Mouse (Mus musculus) limb, embryonic 13.5 days (tissue): ENCODE measurements around the gene Anxa2. TPM values are rescaled to one million over a fixed set of nuclear protein-coding genes. Genes with fewer than 3 reads are reported as not detected.

Experiments
- ATAC-seq: fragments of 200-750 bp; cut with Nextera tagmentation; 2 replicates; pipeline ENCODE4 v1.8.0; 2017; ENCODE audit warnings: low read depth, moderate number of reproducible peaks, moderate TSS enrichment; ENCODE audit not compliant: low FRiP score
- H3K27ac ChIP-seq: fragments of 300-500 bp; sonication (generic); 2 replicates; pipeline ENCODE4 v1.5.1; 2015; ENCODE audit warnings: inconsistent platforms, mild to moderate bottlenecking, moderate library complexity
- H3K27me3 ChIP-seq: fragments of 300-500 bp; sonication (generic); 2 replicates; pipeline ENCODE4 v1.6.1; 2015; ENCODE audit warnings: mild to moderate bottlenecking, inconsistent platforms
- H3K36me3 ChIP-seq: fragments of 300-500 bp; sonication (generic); 2 replicates; pipeline ENCODE4 v1.6.1; 2015; ENCODE audit warnings: inconsistent platforms, mild to moderate bottlenecking, moderate library complexity
- H3K4me1 ChIP-seq: fragments of 300-500 bp; sonication (generic); 2 replicates; pipeline ENCODE4 v1.6.1; 2015; ENCODE audit warnings: inconsistent platforms
- H3K4me2 ChIP-seq: fragments of 300-500 bp; sonication (generic); replicated peaks from 2 replicates; pipeline ENCODE4 v1.6.1; 2015; ENCODE audit warnings: inconsistent platforms, mild to moderate bottlenecking, moderate library complexity
- H3K4me3 ChIP-seq: fragments of 300-500 bp; sonication (generic); 2 replicates; pipeline ENCODE4 v1.5.1; 2015; ENCODE audit warnings: moderate library complexity, mild to moderate bottlenecking, inconsistent platforms
- H3K9ac ChIP-seq: fragments of 300-500 bp; sonication (generic); 2 replicates; pipeline ENCODE4 v1.6.1; 2015; ENCODE audit warnings: mild to moderate bottlenecking, inconsistent platforms
- H3K9me3 ChIP-seq: fragments of 300-500 bp; sonication (generic); 2 replicates; pipeline ENCODE4 v1.6.1; 2016; ENCODE audit warnings: inconsistent platforms
- WGBS: fragments of 180-500 bp; shearing (Covaris S2); methylation state at CpG from one replicate; pipeline ENCODE4 v1.1.7; 2015; 5-methylcytosine and 5-hydroxymethylcytosine counted together
- polyA plus RNA-seq: library from polyadenylated mRNA; unstranded; fragments of >200 nt; fragmentation: Nextera tagmentation; extraction: Ambion mirVana; gene quantifications from 2 replicates; pipeline ENCODE4 v1.2.1, GENCODE M21; 2015

Anxa2 gene
- polyA plus RNA-seq, 1 experiment from 2014 or later: 735 TPM

DNA sequence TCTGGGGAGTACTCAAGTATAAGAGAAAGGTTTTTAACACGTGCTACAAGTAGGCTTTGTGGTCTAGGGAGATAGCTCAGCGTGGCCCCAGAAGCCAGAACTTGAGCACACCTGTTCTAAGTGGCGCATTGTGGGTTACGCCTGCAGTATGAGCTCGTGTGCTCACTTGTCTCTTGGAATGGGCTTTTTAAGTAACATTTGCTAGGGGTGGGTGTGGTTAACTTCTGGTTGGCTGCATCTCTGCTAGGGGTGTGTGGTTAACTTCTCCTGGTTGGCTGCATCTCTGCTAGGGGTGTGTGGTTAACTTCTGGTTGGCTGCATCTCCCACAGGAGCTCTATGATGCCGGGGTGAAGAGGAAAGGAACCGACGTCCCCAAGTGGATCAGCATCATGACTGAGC, 32.7 kb downstream of the Anxa2 start:
- Histone ChIP-seq H3K9me3 (no peaks in the 10 kb centered on the region), H3K4me2 (no peak overlapping the region), H3K27me3 (peaks cover 38% of the 10 kb centered on the region), H3K4me3 (no peak overlapping the region), H3K4me1 (0 out of 2 replicates have a peak, but pooled peaks cover 3% of the 10 kb centered on the region), H3K36me3 (peaks cover 92% of the 10 kb centered on the region), H3K9ac (no peak overlapping the region), H3K27ac (no peak overlapping the region)
- ATAC-seq: no peak
- 67% methylated on average over 8 of the region's 8 CpGs for WGBS

DNA sequence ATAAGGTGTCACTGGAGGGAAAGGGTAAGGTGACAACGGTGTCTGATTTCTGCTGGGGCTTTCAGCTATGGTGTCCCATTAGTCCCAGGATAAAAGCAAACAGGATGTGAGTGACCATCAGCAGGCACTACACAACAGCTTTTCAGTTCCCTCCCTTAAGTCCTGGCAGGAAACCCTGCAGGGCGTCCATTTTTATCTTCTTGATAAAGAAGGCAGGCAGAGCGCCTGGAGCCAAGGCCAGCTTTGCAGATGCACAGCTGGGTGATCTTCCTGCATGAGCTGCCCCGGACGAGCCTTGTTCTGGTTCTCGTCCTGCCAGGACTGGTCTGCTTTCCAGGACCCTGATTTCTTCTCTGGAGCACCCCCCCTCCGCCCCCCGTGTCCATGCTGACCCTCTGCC, 35.1 kb downstream of the Anxa2 start:
- peaks cover 100% of the 10 kb centered on the region for H3K36me3 ChIP-seq
- H3K9ac ChIP-seq: no peak overlapping the region
- H3K4me1 ChIP-seq: 0 out of 2 replicates have a peak, but pooled peaks cover 3% of the 10 kb centered on the region
- peaks cover 19% of the 10 kb centered on the region; the same call in 1 of the 2 replicates for H3K27me3 ChIP-seq
- H3K9me3 ChIP-seq: peaks cover 7% of the 10 kb centered on the region
- H3K4me3 ChIP-seq: no peak overlapping the region
- WGBS: 50% methylated on average over 8 of the region's 8 CpGs
- H3K27ac ChIP-seq: no peak overlapping the region
- ATAC-seq: no peak
- no peak overlapping the region for H3K4me2 ChIP-seq

DNA sequence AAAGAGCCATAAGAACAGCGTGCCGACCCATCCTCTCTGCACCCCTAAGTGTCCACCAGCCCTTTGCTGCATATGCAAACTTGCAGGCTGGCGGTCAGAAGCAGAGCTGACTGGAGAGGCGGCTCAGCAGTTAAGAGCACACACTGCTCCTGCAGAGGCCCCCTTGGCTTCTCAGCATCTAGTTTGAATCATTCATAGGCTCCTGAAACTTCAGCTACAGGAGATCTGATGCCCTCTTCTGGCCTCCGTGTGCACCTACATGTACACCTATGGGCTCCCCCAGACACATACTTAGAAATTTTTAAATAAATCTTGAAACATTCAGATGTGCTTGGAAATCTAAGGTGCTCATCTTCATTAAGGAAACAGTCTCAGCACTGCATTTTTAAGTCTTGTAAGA, 35.6 kb downstream of the Anxa2 start:
- H3K9me3 ChIP-seq: peaks cover 7% of the 10 kb centered on the region
- peaks cover 97% of the 10 kb centered on the region for H3K36me3 ChIP-seq
- peaks cover 15% of the 10 kb centered on the region; the same call in 1 of the 2 replicates for H3K27me3 ChIP-seq
- 27% methylated on average over 5 of the region's 5 CpGs for WGBS
- H3K9ac ChIP-seq: no peak overlapping the region
- no peak overlapping the region for H3K4me3 ChIP-seq
- no peak overlapping the region for H3K27ac ChIP-seq
- no peak overlapping the region for H3K4me2 ChIP-seq
- no peak for ATAC-seq
- H3K4me1 ChIP-seq: 0 out of 2 replicates have a peak, but pooled peaks cover 3% of the 10 kb centered on the region

DNA sequence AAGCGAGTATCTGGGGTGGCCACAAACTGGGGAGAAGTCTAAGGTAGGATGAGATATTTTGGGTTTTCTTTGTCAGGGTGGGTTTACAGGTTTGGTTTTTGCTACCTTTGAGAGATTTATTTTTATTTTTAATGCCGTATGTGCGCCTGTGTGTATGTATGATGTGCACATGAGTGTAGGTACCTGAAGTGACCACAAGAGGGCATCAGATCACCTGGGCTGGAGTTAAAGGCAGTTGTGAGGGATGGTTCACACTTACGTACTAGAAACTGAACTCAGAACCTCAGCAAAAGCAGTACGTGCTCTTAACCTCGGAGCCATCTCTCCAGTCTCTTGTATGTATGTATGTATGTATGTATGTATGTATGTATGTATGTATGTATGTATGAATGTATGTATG, 39.4 kb downstream of the Anxa2 start:
- no peak overlapping the region for H3K9ac ChIP-seq
- peaks cover 59% of the 10 kb centered on the region for H3K36me3 ChIP-seq
- no peak for ATAC-seq
- no peaks in the 10 kb centered on the region for H3K27me3 ChIP-seq
- 0 out of 2 replicates have a peak, but pooled peaks cover 3% of the 10 kb centered on the region for H3K4me1 ChIP-seq
- peaks cover 7% of the 10 kb centered on the region for H3K9me3 ChIP-seq
- H3K4me3 ChIP-seq: no peak overlapping the region
- no peak overlapping the region for H3K27ac ChIP-seq
- WGBS: 95% methylated on average over 6 of the region's 6 CpGs
- H3K4me2 ChIP-seq: no peak overlapping the region

DNA sequence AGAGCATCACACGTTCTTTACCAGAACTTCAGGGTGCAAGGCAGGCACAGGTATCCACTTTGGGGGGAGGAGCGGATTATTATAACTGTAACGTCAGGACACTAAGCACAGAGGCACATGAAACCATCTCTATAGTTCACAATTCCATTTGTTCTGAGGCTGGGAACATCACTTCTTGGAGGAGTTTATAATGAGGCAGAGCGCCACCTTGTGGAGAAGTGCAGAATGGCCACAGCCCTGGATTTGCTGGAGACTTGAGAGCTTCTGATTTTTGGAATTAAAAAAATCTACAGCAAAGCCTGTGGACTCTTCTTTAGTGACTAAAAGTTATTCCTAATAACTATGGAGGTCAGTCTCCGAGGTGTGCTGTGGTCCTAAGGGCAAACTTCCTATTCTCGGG, 49.1 kb downstream of the Anxa2 start:
- no peak overlapping the region for H3K9ac ChIP-seq
- peaks cover 24% of the 10 kb centered on the region for H3K27me3 ChIP-seq
- WGBS: 26% methylated on average over 6 of the region's 6 CpGs
- ATAC-seq: no peak
- H3K27ac ChIP-seq: no peak overlapping the region
- peaks cover 5% of the 10 kb centered on the region; the same call in 1 of the 2 replicates for H3K4me1 ChIP-seq
- no peaks in the 10 kb centered on the region for H3K36me3 ChIP-seq
- no peaks in the 10 kb centered on the region for H3K9me3 ChIP-seq
- H3K4me2 ChIP-seq: no peak overlapping the region
- no peak overlapping the region for H3K4me3 ChIP-seq

DNA sequence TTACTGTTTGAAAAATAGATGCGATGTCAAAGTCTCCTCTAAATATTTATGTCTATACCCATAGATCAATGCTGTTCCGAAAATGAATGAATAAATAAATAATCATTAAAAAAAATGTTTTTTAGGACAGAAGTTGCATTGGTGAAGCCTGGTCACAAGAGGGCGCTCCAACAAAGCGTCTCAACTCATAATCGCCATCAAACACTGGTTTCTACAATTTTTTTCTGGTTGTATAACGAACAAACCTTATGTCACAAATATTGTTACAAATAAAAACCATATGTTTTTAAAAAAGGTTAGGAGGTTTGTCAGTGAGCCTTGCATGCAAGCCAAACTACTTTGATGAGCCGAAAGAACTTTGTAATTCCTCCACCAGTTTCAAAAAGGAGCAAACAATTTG, 52.2 kb downstream of the Anxa2 start:
- Histone ChIP-seq H3K27me3 (peaks cover 32% of the 10 kb centered on the region), H3K36me3 (no peaks in the 10 kb centered on the region), H3K9ac (no peak overlapping the region), H3K9me3 (no peaks in the 10 kb centered on the region; the same call in 1 of the 2 replicates), H3K4me2 (peak overlapping the region; percentile 39; the same call in 1 of the 2 replicates), H3K27ac (no peak overlapping the region), H3K4me1 (peaks cover 10% of the 10 kb centered on the region; the same call in 1 of the 2 replicates), H3K4me3 (no peak overlapping the region)
- WGBS: 6% methylated on average over 7 of the region's 7 CpGs
- no peak for ATAC-seq

DNA sequence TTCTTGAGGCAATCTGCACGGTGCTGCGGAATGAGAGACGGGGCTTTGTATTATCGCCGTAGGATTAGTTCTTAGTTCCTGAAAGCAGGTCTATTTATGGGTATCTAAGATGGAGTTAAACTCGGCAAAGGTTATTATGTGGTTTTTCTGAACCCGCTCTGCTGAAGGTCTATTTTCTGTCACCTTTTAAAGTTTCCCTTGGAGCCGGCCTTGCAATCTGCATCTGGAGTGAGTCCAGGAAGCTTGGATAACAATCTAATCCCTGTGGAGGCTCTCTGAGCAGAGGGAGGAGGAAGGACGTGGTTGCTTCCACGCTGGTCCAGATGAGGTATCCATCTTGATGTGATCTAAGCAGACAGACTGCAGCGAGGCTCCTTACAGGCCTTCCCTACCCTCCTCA, 53.8 kb downstream of the Anxa2 start:
- H3K27ac ChIP-seq: no peak overlapping the region
- H3K9me3 ChIP-seq: no peaks in the 10 kb centered on the region; the same call in 1 of the 2 replicates
- ATAC-seq: no peak
- H3K9ac ChIP-seq: no peak overlapping the region
- peaks cover 10% of the 10 kb centered on the region; the same call in 1 of the 2 replicates for H3K4me1 ChIP-seq
- 24% methylated on average over 11 of the region's 11 CpGs for WGBS
- peak overlapping the region; percentile 52 for H3K4me2 ChIP-seq
- H3K4me3 ChIP-seq: peak overlapping the region; percentile 14; the same call in 1 of the 2 replicates
- H3K27me3 ChIP-seq: peaks cover 32% of the 10 kb centered on the region
- no peaks in the 10 kb centered on the region for H3K36me3 ChIP-seq

DNA sequence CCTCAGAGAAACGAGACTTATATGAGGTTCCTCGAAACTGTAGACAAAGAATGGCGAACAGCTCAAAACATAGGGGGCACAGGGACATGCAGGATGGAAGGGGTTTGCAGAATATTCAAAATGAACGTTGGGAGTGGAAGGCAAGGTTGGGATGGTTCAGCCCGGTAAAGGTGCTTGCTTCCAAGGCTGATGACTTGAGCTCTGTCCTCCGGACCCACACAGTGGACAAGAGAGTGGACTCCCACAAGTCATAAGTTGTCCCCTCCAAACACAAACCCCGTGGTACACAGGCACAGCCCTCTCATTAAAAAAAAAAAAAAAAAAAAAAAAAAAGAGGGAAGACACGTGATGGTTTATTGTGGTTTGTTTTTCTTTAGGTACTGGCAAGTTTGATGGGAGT, 54.6 kb downstream of the Anxa2 start:
- no peak for ATAC-seq
- Histone ChIP-seq H3K4me2 (no peak overlapping the region), H3K4me1 (peaks cover 10% of the 10 kb centered on the region; the same call in 1 of the 2 replicates), H3K27me3 (peaks cover 32% of the 10 kb centered on the region), H3K4me3 (no peak overlapping the region), H3K9me3 (no peaks in the 10 kb centered on the region; the same call in 1 of the 2 replicates), H3K9ac (no peak overlapping the region), H3K36me3 (no peaks in the 10 kb centered on the region), H3K27ac (no peak overlapping the region)
- 62% methylated on average over 8 of the region's 8 CpGs for WGBS

DNA sequence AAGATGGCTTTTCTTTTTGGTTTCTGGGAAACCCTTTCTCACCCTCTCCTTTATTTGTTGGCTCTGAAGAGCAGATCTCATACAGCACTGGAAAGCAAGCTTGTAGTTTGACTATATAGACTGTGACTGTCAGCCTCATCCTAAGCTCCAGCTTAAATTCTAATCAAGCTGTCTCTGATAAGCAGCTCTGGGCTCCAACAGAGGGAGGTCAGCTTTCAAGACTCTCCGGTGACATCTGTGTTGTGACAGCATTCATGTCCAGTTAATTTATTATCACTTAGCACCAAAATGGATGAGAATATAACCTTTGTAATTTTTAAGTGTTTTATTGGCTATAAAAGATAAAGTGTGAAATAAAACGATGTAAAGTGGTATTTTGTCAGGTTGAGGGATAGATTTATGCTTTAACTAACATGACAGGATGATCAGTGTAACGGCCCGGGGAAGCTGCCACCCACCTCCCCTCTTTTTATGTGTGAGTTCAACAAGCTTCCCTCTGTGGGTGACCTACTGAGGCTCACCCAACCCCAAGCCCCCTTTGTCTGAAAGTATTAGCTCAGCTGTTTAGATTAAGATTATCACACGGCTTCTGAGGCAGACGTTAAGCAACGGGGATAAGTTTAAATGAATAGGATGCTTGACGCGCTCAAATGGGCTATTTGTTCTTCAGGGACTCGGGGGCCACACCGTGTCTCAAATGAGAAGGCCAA, 58.6 kb downstream of the Anxa2 start:
- WGBS: 51% methylated on average over 11 of the region's 11 CpGs
- no peaks in the 10 kb centered on the region for H3K36me3 ChIP-seq
- ATAC-seq: no peak
- H3K4me1 ChIP-seq: peaks cover 9% of the 10 kb centered on the region; the same call in 1 of the 2 replicates
- H3K27ac ChIP-seq: no peak overlapping the region
- H3K9me3 ChIP-seq: no peaks in the 10 kb centered on the region; the same call in 1 of the 2 replicates
- H3K4me3 ChIP-seq: no peak overlapping the region
- H3K9ac ChIP-seq: no peak overlapping the region
- H3K27me3 ChIP-seq: peaks cover 9% of the 10 kb centered on the region
- no peak overlapping the region for H3K4me2 ChIP-seq

DNA sequence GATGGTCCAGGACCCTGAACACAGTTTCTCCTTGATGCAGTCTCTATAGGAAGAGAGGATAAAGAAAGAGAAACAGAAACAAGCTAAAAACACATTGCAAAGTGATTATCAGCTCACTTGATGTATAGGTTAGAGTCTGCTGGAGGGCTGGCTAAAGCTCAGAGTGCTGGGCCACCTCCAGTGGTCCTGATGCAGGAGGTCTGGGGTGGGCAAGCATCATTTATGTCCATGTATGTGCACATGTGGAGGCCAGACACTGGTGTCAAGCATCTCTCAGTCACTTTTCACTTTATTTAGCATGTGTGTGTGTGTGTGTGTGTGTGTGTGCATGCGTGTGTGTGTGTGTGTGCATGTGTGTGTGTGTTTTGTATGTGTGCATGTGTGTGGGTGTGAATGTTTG, 59.3 kb downstream of the Anxa2 start:
- peaks cover 5% of the 10 kb centered on the region for H3K27me3 ChIP-seq
- ATAC-seq: no peak
- no peak overlapping the region for H3K9ac ChIP-seq
- no peak overlapping the region for H3K4me2 ChIP-seq
- H3K4me3 ChIP-seq: no peak overlapping the region
- peaks cover 8% of the 10 kb centered on the region for H3K4me1 ChIP-seq
- 80% methylated on average over 1 of the region's 1 CpGs for WGBS
- H3K27ac ChIP-seq: no peak overlapping the region
- no peaks in the 10 kb centered on the region; the same call in 1 of the 2 replicates for H3K9me3 ChIP-seq
- no peaks in the 10 kb centered on the region for H3K36me3 ChIP-seq

DNA sequence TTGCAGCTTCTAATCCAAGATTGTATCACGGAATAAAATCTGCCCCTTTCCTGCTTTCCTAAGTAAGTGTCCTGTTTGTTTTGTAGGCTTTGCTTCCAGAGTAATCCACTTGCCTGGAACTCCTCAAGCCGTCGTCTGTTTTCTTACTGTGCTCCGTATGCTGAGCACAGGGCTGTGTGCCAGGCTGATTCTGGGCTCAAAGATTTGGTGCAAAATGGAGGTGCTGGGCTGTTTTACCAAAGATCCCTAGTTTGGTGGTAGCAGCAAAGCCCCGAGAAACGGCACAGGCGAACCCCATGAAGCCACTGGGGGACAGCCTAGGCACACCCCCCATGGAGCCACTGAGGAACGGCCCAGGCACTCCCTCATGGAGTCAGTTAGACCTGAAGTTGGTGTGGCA, 60.8 kb downstream of the Anxa2 start:
- Histone ChIP-seq H3K36me3 (no peaks in the 10 kb centered on the region), H3K9ac (no peak overlapping the region), H3K4me2 (no peak overlapping the region), H3K9me3 (no peaks in the 10 kb centered on the region; the same call in 1 of the 2 replicates), H3K27ac (no peak overlapping the region), H3K27me3 (no peaks in the 10 kb centered on the region), H3K4me3 (no peak overlapping the region), H3K4me1 (peaks cover 12% of the 10 kb centered on the region)
- WGBS: 66% methylated on average over 8 of the region's 8 CpGs
- no peak for ATAC-seq

DNA sequence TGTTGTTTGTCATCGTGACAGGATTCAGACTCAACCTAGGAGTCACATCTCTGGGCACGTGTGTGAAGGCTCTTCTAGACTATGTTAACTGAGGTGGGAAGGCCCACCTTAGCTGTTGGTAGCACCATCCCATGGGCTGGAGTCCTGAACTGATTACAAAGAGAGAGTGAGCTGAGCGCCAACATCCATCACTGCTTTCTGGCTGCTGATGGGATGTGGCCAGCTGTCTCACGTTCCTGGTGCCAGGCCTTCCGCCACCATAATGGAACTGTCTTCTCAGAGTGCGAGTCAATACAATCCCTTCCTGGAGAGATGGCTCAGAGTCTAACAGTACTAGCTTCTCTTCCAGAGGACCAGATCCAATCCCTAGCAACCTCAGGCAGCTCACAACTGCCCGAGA, 62.0 kb downstream of the Anxa2 start:
- Histone ChIP-seq H3K4me1 (peaks cover 12% of the 10 kb centered on the region), H3K9me3 (no peaks in the 10 kb centered on the region), H3K27me3 (no peaks in the 10 kb centered on the region), H3K27ac (no peak overlapping the region), H3K9ac (no peak overlapping the region), H3K4me3 (no peak overlapping the region), H3K36me3 (no peaks in the 10 kb centered on the region), H3K4me2 (no peak overlapping the region)
- no peak for ATAC-seq
- 91% methylated on average over 7 of the region's 7 CpGs for WGBS
